Mouse (Mus musculus): Measurements from ENCODE around the gene Sae1. TPM values are rescaled to one million over a fixed set of nuclear protein-coding genes. Genes with fewer than 3 reads are reported as not detected.

Sae1 gene
- polyA plus RNA-seq, 1 experiment, result 22.5 TPM

GRCm38 (mm10) chr7:16271139-16271538, 116.5 kb downstream of the Sae1 start:
- H3K4me1 ChIP-seq (ENCODE audit: control insufficient read depth, insufficient read depth, insufficient read length, low read length), result peaks cover 13% of the 10 kb centered on the region
- H3K4me3 ChIP-seq (ENCODE audit: insufficient read depth, low read depth, low read length), result no peak overlapping the region
- no peak overlapping the region for H3K27ac ChIP-seq (replicated peaks; ENCODE audit: low read depth, low read length)

Other genes with a start within 250 kb of the Sae1 start
- 1.6 and 3.1 TPM in 2 replicates for gene Meis3, start 212.7 kb downstream of the Sae1 start, polyA plus RNA-seq (2012; ENCODE audit: insufficient read depth, insufficient read length, missing spikeins)
- 7.3 and 8.3 TPM in 2 replicates for gene Dhx34, start 165.8 kb downstream of the Sae1 start, polyA plus RNA-seq (2012; ENCODE audit: insufficient read depth, insufficient read length, missing spikeins)
- 0.40 and 0.46 TPM in 2 replicates for gene C5ar2, start 143.7 kb downstream of the Sae1 start, polyA plus RNA-seq (2012; ENCODE audit: insufficient read depth, insufficient read length, missing spikeins)
- gene C5ar1, start 128.3 kb downstream of the Sae1 start, polyA plus RNA-seq (2012; ENCODE audit: insufficient read depth, insufficient read length, missing spikeins), result 3.6 and 5.2 TPM in 2 replicates
- 16.0 and 17.2 TPM in 2 replicates for gene Inafm1, start 114.2 kb downstream of the Sae1 start, polyA plus RNA-seq (2012; ENCODE audit: insufficient read depth, insufficient read length, missing spikeins)
- gene Ccdc9, start 101.0 kb downstream of the Sae1 start, polyA plus RNA-seq (2012; ENCODE audit: insufficient read depth, insufficient read length, missing spikeins), result 26.4 and 28.6 TPM in 2 replicates
- 5.0 and 10.8 TPM in 2 replicates for gene Bbc3, start 79.4 kb downstream of the Sae1 start, polyA plus RNA-seq (2012; ENCODE audit: insufficient read depth, insufficient read length, missing spikeins)
- gene Zc3h4, start 13.1 kb upstream of the Sae1 start, polyA plus RNA-seq (2012; ENCODE audit: insufficient read depth, insufficient read length, missing spikeins), result 11.0 and 12.2 TPM in 2 replicates
- 58.0 and 62.4 TPM in 2 replicates for gene Tmem160, start 65.0 kb upstream of the Sae1 start, polyA plus RNA-seq (2012; ENCODE audit: insufficient read depth, insufficient read length, missing spikeins)
- not detected in 2 replicates for gene Npas1, start 89.9 kb upstream of the Sae1 start, polyA plus RNA-seq (2012; ENCODE audit: insufficient read depth, insufficient read length, missing spikeins)
- gene Arhgap35, start 227.2 kb upstream of the Sae1 start, polyA plus RNA-seq (2012; ENCODE audit: insufficient read depth, insufficient read length, missing spikeins), result 19.4 and 33.3 TPM in 2 replicates

All from brown adipose tissue, adult 24 weeks (tissue).